Mouse (Mus musculus) bone marrow, adult 2 months (tissue): Measurements from ENCODE around the gene Zkscan17. TPM values are rescaled to one million over a fixed set of nuclear protein-coding genes. Genes with fewer than 3 reads are reported as not detected.
A peak's percentile ranks its signal among the peaks of the same experiment; 100 is the strongest.

Experiments
- H3K27ac ChIP-seq: fragments of 200-500 bp; 2 replicates; pipeline ENCODE4 v1.5.1; 2012; ENCODE audit warnings: low read depth, mild to moderate bottlenecking, control low read depth, inconsistent platforms, low read length; ENCODE audit not compliant: control insufficient read depth, poor library complexity, insufficient read depth
- H3K4me1 ChIP-seq: fragments of 200-500 bp; 2 replicates; pipeline ENCODE4 v1.6.1; 2011; ENCODE audit warnings: low read length; ENCODE audit not compliant: control insufficient read depth, insufficient read depth
- H3K4me3 ChIP-seq: fragments of 200-500 bp; replicated peaks from 2 replicates; pipeline ENCODE3; 2011; ENCODE audit warnings: mild to moderate bottlenecking, low read depth, low read length, control low read depth; ENCODE audit not compliant: control insufficient read depth
- CTCF ChIP-seq: fragments of 200-500 bp; IDR thresholded peaks from 2 replicates; pipeline ENCODE4 v1.5.1; 2011; ENCODE audit warnings: low read length, control low read depth; ENCODE audit not compliant: control insufficient read depth, insufficient read depth
- POLR2A ChIP-seq: fragments of 200-500 bp; IDR thresholded peaks from 2 replicates; pipeline ENCODE4 v1.6.1; 2011; ENCODE audit warnings: low read depth, mild to moderate bottlenecking, control low read depth, low read length, borderline replicate concordance; ENCODE audit not compliant: control insufficient read depth
- WGBS: fragments of 180-500 bp; shearing (Covaris S2); methylation state at CpG from one replicate; pipeline ENCODE4 v1.1.7; 2018; 5-methylcytosine and 5-hydroxymethylcytosine counted together
- polyA plus RNA-seq: library from polyadenylated mRNA; stranded (reverse); fragments of >200 nt; gene quantifications from 2 replicates; pipeline ENCODE4 v1.2.4, GENCODE M21; 2011; ENCODE audit warnings: low replicate concordance; ENCODE audit not compliant: missing spikeins, insufficient read depth, insufficient read length

The Zkscan17 gene
- polyA plus RNA-seq, 1 experiment, result 7.9 TPM

- Histone ChIP-seq H3K4me3 (no peak overlapping the region), H3K4me1 (no peaks in the 10 kb centered on the region; the same call in 1 of the 2 replicates), H3K27ac (no peak overlapping the region)
- TF ChIP-seq CTCF (no peak), POLR2A (no peak)
- 59% methylated on average over 6 of the region's 6 CpGs for whole genome bisulfite sequencing
Measured at GRCm38 (mm10) chr11:59496672-59497310, 29.8 kb downstream of the Zkscan17 start.

DNA sequence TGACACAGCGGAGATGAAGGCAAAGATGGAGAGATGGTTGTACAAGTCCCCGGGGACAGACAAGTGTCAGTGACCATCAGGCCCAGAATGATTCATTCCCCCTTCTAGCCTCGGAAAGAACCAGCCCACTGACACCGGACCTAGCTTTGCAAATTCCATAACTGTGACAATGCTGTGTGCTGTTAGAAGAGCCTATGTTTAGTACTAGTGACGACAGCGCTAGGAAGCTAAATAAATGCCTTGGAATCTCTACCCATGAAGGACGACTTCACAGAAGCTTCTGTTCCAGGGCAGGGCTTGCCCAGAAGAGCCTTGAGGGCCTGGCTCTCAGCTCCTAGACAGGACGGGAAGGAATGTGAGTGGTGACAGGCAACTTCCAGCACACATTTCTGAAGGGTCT is 40.3 kb downstream of the Zkscan17 start:
- no peaks in the 10 kb centered on the region for H3K4me1 ChIP-seq
- no peak overlapping the region for H3K4me3 ChIP-seq
- no peak for TF ChIP-seq POLR2A
- TF ChIP-seq CTCF, result no peak
- WGBS, result 82% methylated on average over 8 of the region's 8 CpGs
- no peak overlapping the region for H3K27ac ChIP-seq

DNA sequence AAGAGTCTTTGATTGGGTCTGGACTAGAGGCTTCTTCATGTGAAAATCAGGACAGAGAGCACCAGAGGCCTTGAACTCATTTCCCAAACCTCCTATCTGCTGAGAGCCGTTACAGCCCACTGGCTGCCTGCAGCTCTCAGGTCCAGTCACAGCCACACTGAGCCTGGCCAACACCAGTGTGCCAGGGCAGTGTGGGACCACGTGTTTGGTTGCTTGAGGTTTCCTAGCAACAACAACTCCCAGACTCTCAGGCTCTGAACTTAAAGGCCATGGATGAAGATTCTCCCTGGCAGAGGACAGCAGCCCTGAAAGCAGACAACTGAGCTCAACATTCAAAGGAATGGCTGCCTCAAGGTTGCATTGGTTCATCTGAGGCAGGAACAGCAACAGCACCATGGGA is 40.9 kb downstream of the Zkscan17 start:
- no peaks in the 10 kb centered on the region for H3K4me1 ChIP-seq
- H3K4me3 ChIP-seq, result no peak overlapping the region
- H3K27ac ChIP-seq, result no peak overlapping the region
- TF ChIP-seq POLR2A, result no peak
- no peak for TF ChIP-seq CTCF
- 72% methylated on average over 2 of the region's 2 CpGs for WGBS

- 6% methylated on average over 2 of the region's 2 CpGs for WGBS
- H3K4me3 ChIP-seq, result no peak overlapping the region
- TF ChIP-seq CTCF (no peak), POLR2A (no peak)
- no peaks in the 10 kb centered on the region for H3K4me1 ChIP-seq
- no peak overlapping the region for H3K27ac ChIP-seq
Measured at GRCm38 (mm10) chr11:59483212-59483611, 43.3 kb downstream of the Zkscan17 start.

DNA sequence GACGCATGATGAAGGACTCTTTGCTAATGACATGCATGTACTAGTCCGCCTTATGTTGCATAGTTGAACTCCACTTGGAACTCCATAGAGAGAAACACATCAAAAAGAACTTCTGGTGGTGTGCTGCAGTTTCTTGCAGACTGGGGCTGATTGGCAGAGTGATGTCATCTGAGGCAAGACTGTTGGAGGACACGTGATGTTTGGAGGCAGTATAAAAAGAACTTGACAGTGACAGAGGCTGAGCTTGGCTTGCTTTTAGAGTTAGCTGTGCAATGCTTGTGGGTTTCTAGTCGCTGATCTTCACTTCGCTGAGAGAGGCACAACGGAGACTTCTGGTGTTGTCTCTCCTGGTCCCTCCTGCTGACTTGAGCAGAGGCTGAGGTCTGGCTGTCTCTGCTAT is 49.3 kb downstream of the Zkscan17 start:
- no peak overlapping the region for H3K4me3 ChIP-seq
- H3K27ac ChIP-seq, result no peak overlapping the region
- TF ChIP-seq POLR2A, result no peak
- no peak for TF ChIP-seq CTCF
- no peaks in the 10 kb centered on the region for H3K4me1 ChIP-seq
- WGBS, result 59% methylated on average over 6 of the region's 6 CpGs

- Histone ChIP-seq H3K4me1 (no peaks in the 10 kb centered on the region), H3K4me3 (peak within 1 kb of the TSS; percentile 95), H3K27ac (no peak within 1 kb of the TSS)
- TF ChIP-seq CTCF (no peak), POLR2A (peak; percentile 33; the same call in 1 of the 2 replicates)
- under 1% methylated on average over 19 of the region's 19 CpGs for WGBS
Measured at GRCm38 (mm10) chr11:59472326-59472677, 54.2 kb downstream of the Zkscan17 start, which contains the start of gene Zfp867. TSS of gene Zfp867 (minus strand) at chr11:59472474.

- TF ChIP-seq POLR2A, result no peak
- TF ChIP-seq CTCF, result no peak
- WGBS, result 6% methylated on average over 37 of the region's 37 CpGs
- Histone ChIP-seq H3K4me1 (no peaks in the 10 kb centered on the region), H3K4me3 (peak overlapping the region; percentile 95), H3K27ac (no peak overlapping the region)
Measured at GRCm38 (mm10) chr11:59471413-59472325, 54.9 kb downstream of the Zkscan17 start.

DNA sequence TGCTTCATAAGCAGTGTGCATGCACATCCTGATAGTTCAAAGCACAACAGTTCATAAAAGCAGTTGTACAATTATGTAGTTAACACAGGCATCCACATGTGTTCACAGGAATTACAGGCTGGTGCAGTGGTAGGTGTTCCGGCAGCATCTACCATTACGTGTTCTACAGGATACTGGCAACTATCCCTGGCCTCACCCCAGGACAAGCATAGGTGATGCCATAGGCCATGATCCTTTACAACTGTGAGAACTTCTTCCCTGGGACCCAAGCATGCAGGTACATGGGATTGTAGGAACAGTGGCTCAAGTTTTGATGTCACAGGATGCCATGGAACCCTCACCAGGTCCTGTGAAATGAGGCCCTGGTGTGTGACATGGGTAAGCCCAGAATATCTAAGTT is 66.1 kb downstream of the Zkscan17 start:
- Histone ChIP-seq H3K27ac (no peak overlapping the region), H3K4me3 (no peak overlapping the region), H3K4me1 (no peaks in the 10 kb centered on the region)
- TF ChIP-seq POLR2A (no peak), CTCF (no peak)
- 85% methylated on average over 2 of the region's 2 CpGs for WGBS
